Mouse (Mus musculus) liver, adult 2 months (tissue): ENCODE measurements around the gene Fgfr2.

Source experiments
- CTCF ChIP-seq: fragments of 200-500 bp; IDR thresholded peaks from 2 replicates; pipeline ENCODE4 v1.5.1; 2011; ENCODE audit warnings: low read depth, low read length, control low read depth
- POLR2A ChIP-seq: fragments of 200-500 bp; IDR thresholded peaks from 2 replicates; pipeline ENCODE4 v1.6.1; 2011; ENCODE audit warnings: low read length, control low read depth; ENCODE audit not compliant: insufficient read depth; ENCODE audit errors: extremely low read depth

DNA sequence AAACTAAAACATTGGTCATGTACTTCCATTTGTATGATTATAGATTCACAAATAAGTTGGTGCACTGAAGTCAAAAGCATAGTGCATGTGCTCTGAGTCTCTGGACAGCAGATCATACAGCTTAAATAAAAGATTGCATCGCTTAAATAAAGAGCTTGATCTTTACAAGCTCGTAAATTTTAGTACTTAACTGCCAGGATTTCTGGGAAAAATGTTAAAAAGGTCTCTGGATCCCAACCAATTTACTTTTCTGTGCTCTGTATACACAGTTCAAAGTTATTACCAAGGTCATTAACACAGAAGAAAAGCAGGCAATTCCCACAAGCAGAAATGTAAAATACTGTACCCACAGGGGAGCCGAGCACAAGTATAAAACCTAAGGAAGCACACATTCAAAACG is 292.2 kb downstream of the Fgfr2 start:
- TF ChIP-seq CTCF (no peak), POLR2A (no peak)
